Mouse (Mus musculus): Measurements from ENCODE around the gene Snurf. TPM values are rescaled to one million over a fixed set of nuclear protein-coding genes. Genes with fewer than 3 reads are reported as not detected.

Snurf gene
- polyA plus RNA-seq (2012; rRNA removed) = not detected in 2 replicates

GRCm38 (mm10) chr7:60004606-60005330 lies at the start of gene Snurf, which contains the start of gene Gm38393:
Snurf (minus strand) TSS chr7:60005049.
Gm38393 (minus strand) TSS chr7:60005064.

Other genes starting within 250 kb of the Snurf start
- 9.4 and 10.0 TPM in 2 replicates for gene Gm38393, start within 50 bp of the Snurf start, polyA plus RNA-seq (2012; rRNA removed)
- 552 and 561 TPM in 2 replicates for gene Snrpn, start 135.2 kb upstream of the Snurf start, polyA plus RNA-seq (2012; rRNA removed)